Mouse (Mus musculus) liver, embryonic 13.5 days (tissue): Measurements from ENCODE around the gene Hsd17b2. TPM values are rescaled to one million over a fixed set of nuclear protein-coding genes. Genes with fewer than 3 reads are reported as not detected.
"Not testable (repeated sequence)": the region's sequence is repeated elsewhere in the genome, so short reads cannot be mapped to it uniquely, and the experiment has no call there.

Source experiments
- ATAC-seq: fragments of 200-750 bp; cut with Nextera tagmentation; 2 replicates; pipeline ENCODE4 v1.8.0; 2017; ENCODE audit warnings: low read depth, mild to moderate bottlenecking, moderate number of reproducible peaks, moderate library complexity
- DNase-seq: peaks from one replicate; pipeline ENCODE4 v3.0.0; 2022
- H3K27ac ChIP-seq: fragments of 300-500 bp; sonication (generic); 2 replicates; pipeline ENCODE4 v1.5.1; 2015; ENCODE audit warnings: moderate library complexity, mild to moderate bottlenecking, inconsistent platforms
- H3K27me3 ChIP-seq: fragments of 300-500 bp; sonication (generic); 2 replicates; pipeline ENCODE4 v1.6.1; 2015; ENCODE audit warnings: mild to moderate bottlenecking, inconsistent platforms
- H3K36me3 ChIP-seq: fragments of 300-500 bp; sonication (generic); 2 replicates; pipeline ENCODE4 v1.6.1; 2015; ENCODE audit warnings: mild to moderate bottlenecking, inconsistent platforms
- H3K4me1 ChIP-seq: fragments of 300-500 bp; sonication (generic); replicated peaks from 2 replicates; pipeline ENCODE4 v1.6.1; 2015; ENCODE audit warnings: inconsistent platforms
- H3K4me2 ChIP-seq: fragments of 300-500 bp; sonication (generic); 2 replicates; pipeline ENCODE4 v1.6.1; 2015; ENCODE audit warnings: inconsistent platforms, mild to moderate bottlenecking, moderate library complexity
- H3K4me3 ChIP-seq: fragments of 300-500 bp; sonication (generic); replicated peaks from 2 replicates; pipeline ENCODE4 v1.5.1; 2015; ENCODE audit warnings: mild to moderate bottlenecking, inconsistent platforms
- H3K9ac ChIP-seq: fragments of 300-500 bp; sonication (generic); 2 replicates; pipeline ENCODE4 v1.6.1; 2015; ENCODE audit warnings: mild to moderate bottlenecking, inconsistent platforms
- H3K9me3 ChIP-seq: fragments of 300-500 bp; sonication (generic); replicated peaks from 2 replicates; pipeline ENCODE4 v1.6.1; 2016; ENCODE audit warnings: inconsistent platforms
- WGBS: fragments of 180-500 bp; shearing (Covaris S2); methylation state at CpG from one replicate; pipeline ENCODE4 v1.1.7; 2015; ENCODE audit not compliant: insufficient replicate concordance; 5-methylcytosine and 5-hydroxymethylcytosine counted together
- polyA plus RNA-seq: library from polyadenylated mRNA; unstranded; fragments of >200 nt; fragmentation: Nextera tagmentation; extraction: Ambion mirVana; gene quantifications from 2 replicates; pipeline ENCODE4 v1.2.1, GENCODE M21; 2015

The Hsd17b2 gene
- polyA plus RNA-seq, 1 experiment from 2014 or later = 41.4 TPM

- Histone ChIP-seq H3K27me3 (no peaks in the 10 kb centered on the region), H3K4me1 (peaks cover 10% of the 10 kb centered on the region; the same call in 1 of the 2 replicates), H3K4me3 (no peak overlapping the region), H3K4me2 (no peak overlapping the region), H3K9me3 (no peaks in the 10 kb centered on the region), H3K9ac (no peak overlapping the region), H3K27ac (no peak overlapping the region), H3K36me3 (peaks cover 12% of the 10 kb centered on the region; the same call in 1 of the 2 replicates)
- 68% methylated on average over 5 of the region's 5 CpGs for WGBS
- DNase-seq = no peak
- ATAC-seq = no peak
Observed at GRCm38 (mm10) chr8:117714604-117715003, 12.9 kb downstream of the Hsd17b2 start.

- ATAC-seq (no peak), DNase-seq (no peak)
- peaks cover 7% of the 10 kb centered on the region; the same call in 1 of the 2 replicates for H3K36me3 ChIP-seq
- H3K9me3 ChIP-seq = no peaks in the 10 kb centered on the region
- no peak overlapping the region for H3K4me2 ChIP-seq
- no peak overlapping the region for H3K9ac ChIP-seq
- 49% methylated on average over 5 of the region's 5 CpGs for WGBS
- peaks cover 10% of the 10 kb centered on the region; the same call in 1 of the 2 replicates for H3K4me1 ChIP-seq
- H3K27me3 ChIP-seq = no peaks in the 10 kb centered on the region
- no peak overlapping the region for H3K4me3 ChIP-seq
- no peak overlapping the region for H3K27ac ChIP-seq
Observed at GRCm38 (mm10) chr8:117715896-117716295, 14.2 kb downstream of the Hsd17b2 start.

- peaks cover 10% of the 10 kb centered on the region; the same call in 1 of the 2 replicates for H3K4me1 ChIP-seq
- no peaks in the 10 kb centered on the region for H3K27me3 ChIP-seq
- DNase-seq (no peak), ATAC-seq (peak; percentile 74)
- 55% methylated on average over 14 of the region's 14 CpGs for WGBS
- H3K4me3 ChIP-seq = no peak overlapping the region
- H3K9me3 ChIP-seq = 0 out of 2 replicates have a peak, but pooled peaks cover 5% of the 10 kb centered on the region
- H3K4me2 ChIP-seq = no peak overlapping the region
- peaks cover 7% of the 10 kb centered on the region; the same call in 1 of the 2 replicates for H3K36me3 ChIP-seq
- H3K27ac ChIP-seq = peak overlapping the region; percentile 63
- no peak overlapping the region for H3K9ac ChIP-seq
Observed at GRCm38 (mm10) chr8:117718152-117718860, 16.6 kb downstream of the Hsd17b2 start.

GRCm38 (mm10) chr8:117726467-117726866 lies 24.8 kb downstream of the Hsd17b2 start:
- H3K4me3 ChIP-seq = no peak overlapping the region
- DNase-seq = no peak
- no peak overlapping the region for H3K4me2 ChIP-seq
- H3K9ac ChIP-seq = no peak overlapping the region
- no peak overlapping the region for H3K27ac ChIP-seq
- no peaks in the 10 kb centered on the region for H3K27me3 ChIP-seq
- H3K36me3 ChIP-seq = no peaks in the 10 kb centered on the region
- 0 out of 2 replicates have a peak, but pooled peaks cover under 1% of the 10 kb centered on the region for H3K9me3 ChIP-seq
- 29% methylated on average over 7 of the region's 7 CpGs for WGBS
- ATAC-seq = no peak
- peaks cover 7% of the 10 kb centered on the region; the same call in 1 of the 2 replicates for H3K4me1 ChIP-seq

GRCm38 (mm10) chr8:117727561-117727960 lies 25.9 kb downstream of the Hsd17b2 start:
- ATAC-seq (no peak), DNase-seq (no peak)
- no peaks in the 10 kb centered on the region for H3K27me3 ChIP-seq
- H3K9me3 ChIP-seq = no peaks in the 10 kb centered on the region
- WGBS = 54% methylated on average over 5 of the region's 5 CpGs
- peaks cover 9% of the 10 kb centered on the region; the same call in 1 of the 2 replicates for H3K4me1 ChIP-seq
- H3K4me3 ChIP-seq = no peak overlapping the region
- H3K36me3 ChIP-seq = no peaks in the 10 kb centered on the region
- no peak overlapping the region for H3K27ac ChIP-seq
- no peak overlapping the region for H3K4me2 ChIP-seq
- H3K9ac ChIP-seq = no peak overlapping the region

- no peaks in the 10 kb centered on the region for H3K27me3 ChIP-seq
- no peak overlapping the region for H3K9ac ChIP-seq
- DNase-seq = no peak
- no peak overlapping the region for H3K4me2 ChIP-seq
- no peaks in the 10 kb centered on the region for H3K36me3 ChIP-seq
- H3K4me3 ChIP-seq = no peak overlapping the region
- H3K4me1 ChIP-seq = peaks cover 12% of the 10 kb centered on the region; the same call in 1 of the 2 replicates
- WGBS = 65% methylated on average over 4 of the region's 4 CpGs
- no peak overlapping the region for H3K27ac ChIP-seq
- ATAC-seq = no peak
- H3K9me3 ChIP-seq = no peaks in the 10 kb centered on the region
Observed at GRCm38 (mm10) chr8:117728234-117728633, 26.5 kb downstream of the Hsd17b2 start.

- Histone ChIP-seq H3K9me3 (no peaks in the 10 kb centered on the region), H3K27me3 (no peaks in the 10 kb centered on the region), H3K36me3 (no peaks in the 10 kb centered on the region), H3K4me1 (peaks cover 12% of the 10 kb centered on the region; the same call in 1 of the 2 replicates), H3K4me2 (no peak overlapping the region), H3K27ac (peak overlapping the region; percentile 53; the same call in 1 of the 2 replicates), H3K9ac (no peak overlapping the region), H3K4me3 (no peak overlapping the region)
- peak; percentile 33 for ATAC-seq
- no peak for DNase-seq
- 20% methylated on average over 10 of the region's 10 CpGs for WGBS
Observed at GRCm38 (mm10) chr8:117730980-117731379, 29.3 kb downstream of the Hsd17b2 start.

GRCm38 (mm10) chr8:117736657-117737175 lies 35.0 kb downstream of the Hsd17b2 start:
- H3K4me3 ChIP-seq = no peak overlapping the region
- 61% methylated on average over 3 of the region's 3 CpGs for WGBS
- H3K9ac ChIP-seq = no peak overlapping the region
- no peak overlapping the region for H3K4me2 ChIP-seq
- H3K4me1 ChIP-seq = peaks cover 10% of the 10 kb centered on the region
- no peaks in the 10 kb centered on the region for H3K27me3 ChIP-seq
- no peaks in the 10 kb centered on the region for H3K9me3 ChIP-seq
- ATAC-seq (no peak), DNase-seq (no peak)
- no peak overlapping the region for H3K27ac ChIP-seq
- no peaks in the 10 kb centered on the region for H3K36me3 ChIP-seq

GRCm38 (mm10) chr8:117738206-117738605 lies 36.5 kb downstream of the Hsd17b2 start:
- H3K27ac ChIP-seq, H3K36me3 ChIP-seq, DNase-seq, ATAC-seq, H3K4me2 ChIP-seq, H3K9ac ChIP-seq, H3K4me3 ChIP-seq, H3K27me3 ChIP-seq, H3K9me3 ChIP-seq, H3K4me1 ChIP-seq: not testable (repeated sequence)
- WGBS = 76% methylated on average over 1 of the region's 1 CpGs

GRCm38 (mm10) chr8:117740387-117740998 lies 38.8 kb downstream of the Hsd17b2 start:
- Histone ChIP-seq H3K36me3 (peaks cover 4% of the 10 kb centered on the region; the same call in 1 of the 2 replicates), H3K4me3 (no peak overlapping the region), H3K9me3 (no peaks in the 10 kb centered on the region), H3K4me1 (peaks cover 5% of the 10 kb centered on the region; the same call in 1 of the 2 replicates), H3K27ac (no peak overlapping the region), H3K4me2 (no peak overlapping the region), H3K9ac (no peak overlapping the region), H3K27me3 (no peaks in the 10 kb centered on the region)
- no peak for DNase-seq
- ATAC-seq = no peak
- WGBS = 54% methylated on average over 5 of the region's 5 CpGs

- DNase-seq (no peak), ATAC-seq (no peak)
- no peak overlapping the region for H3K27ac ChIP-seq
- 73% methylated on average over 15 of the region's 15 CpGs for WGBS
- H3K9me3 ChIP-seq = no peaks in the 10 kb centered on the region
- H3K4me1 ChIP-seq = peaks cover 19% of the 10 kb centered on the region
- no peaks in the 10 kb centered on the region for H3K27me3 ChIP-seq
- no peak overlapping the region for H3K9ac ChIP-seq
- H3K4me3 ChIP-seq = no peak overlapping the region
- peaks cover 4% of the 10 kb centered on the region; the same call in 1 of the 2 replicates for H3K36me3 ChIP-seq
- H3K4me2 ChIP-seq = no peak overlapping the region
Observed at GRCm38 (mm10) chr8:117742431-117743012, 40.8 kb downstream of the Hsd17b2 start.
